Mouse (Mus musculus) olfactory bulb, adult 2 months (tissue): ENCODE measurements at regions not wholly inside any gene's neighbourhood (a gene's known extent, or its start where the extent isn't known, plus 50 kb on each side); places are given as distances from the start of the nearest gene placed in this dataset.

Experiments used
- CTCF ChIP-seq: fragments of 200-500 bp; IDR thresholded peaks from 2 replicates; pipeline ENCODE4 v1.5.1; 2012; ENCODE audit warnings: low read depth, mild to moderate bottlenecking, low read length, moderate library complexity; ENCODE audit not compliant: insufficient read depth
- POLR2A ChIP-seq: fragments of 200-500 bp; IDR thresholded peaks from 2 replicates; pipeline ENCODE4 v1.6.1; 2012; ENCODE audit warnings: mild to moderate bottlenecking, low read depth, low read length, moderate library complexity; ENCODE audit not compliant: insufficient read depth

GRCm38 (mm10) chr11:86878327-86879065 lies 71.0 kb upstream of the Dhx40 start:
- TF ChIP-seq CTCF: no peak
- no peak for TF ChIP-seq POLR2A
